Mouse (Mus musculus): Measurements from ENCODE around the gene Lep. TPM values are rescaled to one million over a fixed set of nuclear protein-coding genes. Genes with fewer than 3 reads are reported as not detected.

The Lep gene
- 107 and 1,308 TPM in 2 replicates for polyA plus RNA-seq (2012; rRNA removed; ENCODE audit: low replicate concordance)

GRCm38 (mm10) chr6:29059846-29060685, at the start of gene Lep:
Gene Lep, plus strand, starts transcription at chr6:29060220.

Other genes with a start within 250 kb of the Lep start
- gene Lrrc4, start 228.5 kb upstream of the Lep start, polyA plus RNA-seq (2012; rRNA removed; ENCODE audit: low replicate concordance), result 1.3 and 1.9 TPM in 2 replicates
- gene Rbm28, start 104.8 kb downstream of the Lep start, polyA plus RNA-seq (2012; rRNA removed; ENCODE audit: low replicate concordance), result 11.8 and 16.9 TPM in 2 replicates
- gene Prrt4, start 119.4 kb downstream of the Lep start, polyA plus RNA-seq (2012; rRNA removed; ENCODE audit: low replicate concordance), result 2.1 and 3.6 TPM in 2 replicates
- 59.3 and 87.4 TPM in 2 replicates for gene Impdh1, start 156.1 kb downstream of the Lep start, polyA plus RNA-seq (2012; rRNA removed; ENCODE audit: low replicate concordance)
- gene Hilpda, start 212.3 kb downstream of the Lep start, polyA plus RNA-seq (2012; rRNA removed; ENCODE audit: low replicate concordance), result 25.1 and 26.1 TPM in 2 replicates
- gene Fam71f2, start 219.4 kb downstream of the Lep start, polyA plus RNA-seq (2012; rRNA removed; ENCODE audit: low replicate concordance), result 1.6 and 1.7 TPM in 2 replicates

Measured in subcutaneous adipose tissue, adult 2 months (tissue).